Mouse (Mus musculus) forebrain, embryonic 16.5 days (tissue): Measurements from ENCODE around the gene Nup214. TPM values are rescaled to one million over a fixed set of nuclear protein-coding genes. Genes with fewer than 3 reads are reported as not detected.

Experiments
- ATAC-seq: fragments of 200-750 bp; cut with Nextera tagmentation; 2 replicates; pipeline ENCODE4 v1.8.0; 2017; ENCODE audit warnings: mild to moderate bottlenecking, moderate library complexity
- H3K27ac ChIP-seq: fragments of 300-500 bp; sonication (generic); 2 replicates; pipeline ENCODE4 v1.5.1; 2014; ENCODE audit warnings: low read length, control low read depth
- H3K27me3 ChIP-seq: fragments of 300-500 bp; sonication (generic); replicated peaks from 2 replicates; pipeline ENCODE4 v1.6.1; 2014; ENCODE audit warnings: low read length; ENCODE audit not compliant: control insufficient read depth, insufficient read depth
- H3K36me3 ChIP-seq: fragments of 300-500 bp; sonication (generic); 2 replicates; pipeline ENCODE4 v1.6.1; 2014; ENCODE audit not compliant: control insufficient read depth, insufficient read depth
- H3K4me1 ChIP-seq: fragments of 300-500 bp; sonication (generic); replicated peaks from 2 replicates; pipeline ENCODE4 v1.6.1; 2014; ENCODE audit warnings: low read length; ENCODE audit not compliant: control insufficient read depth, insufficient read depth
- H3K4me2 ChIP-seq: fragments of 300-500 bp; sonication (generic); 2 replicates; pipeline ENCODE4 v1.6.1; 2014; ENCODE audit warnings: mild to moderate bottlenecking, low read length, control low read depth
- H3K4me3 ChIP-seq: fragments of 300-500 bp; sonication (generic); replicated peaks from 2 replicates; pipeline ENCODE4 v1.5.1; 2014; ENCODE audit warnings: mild to moderate bottlenecking, low read length, control low read depth
- H3K9ac ChIP-seq: fragments of 300-500 bp; sonication (generic); replicated peaks from 2 replicates; pipeline ENCODE4 v1.6.1; 2014; ENCODE audit warnings: low read depth, low read length, control low read depth
- H3K9me3 ChIP-seq: fragments of 300-500 bp; sonication (generic); 2 replicates; pipeline ENCODE4 v1.6.1; 2016; ENCODE audit warnings: low read length; ENCODE audit not compliant: control insufficient read depth
- WGBS: fragments of 180-500 bp; shearing (Covaris S2); extraction: QIAGEN DNeasy Blood & Tissue Kit; methylation state at CpG from one replicate; pipeline ENCODE4 v1.1.7; 2014; 5-methylcytosine and 5-hydroxymethylcytosine counted together
- polyA plus RNA-seq: library from polyadenylated mRNA; unstranded; fragments of >200 nt; fragmentation: Nextera tagmentation; extraction: Ambion mirVana; gene quantifications from 2 replicates; pipeline ENCODE4 v1.2.1, GENCODE M21; 2015

The Nup214 gene
- polyA plus RNA-seq, 1 experiment from 2014 or later, result 69.2 TPM

GRCm38 (mm10) chr2:32068811-32069607, 94.8 kb downstream of the Nup214 start:
- Histone ChIP-seq H3K9me3 (no peaks in the 10 kb centered on the region), H3K27ac (no peak overlapping the region), H3K4me2 (no peak overlapping the region), H3K27me3 (no peaks in the 10 kb centered on the region), H3K4me1 (no peaks in the 10 kb centered on the region), H3K4me3 (no peak overlapping the region), H3K36me3 (no peaks in the 10 kb centered on the region), H3K9ac (no peak overlapping the region)
- WGBS, result 55% methylated on average over 31 of the region's 31 CpGs
- ATAC-seq, result no peak

- WGBS, result 95% methylated on average over 10 of the region's 10 CpGs
- no peaks in the 10 kb centered on the region for H3K4me1 ChIP-seq
- no peaks in the 10 kb centered on the region for H3K9me3 ChIP-seq
- H3K27ac ChIP-seq, result no peak overlapping the region
- ATAC-seq, result no peak
- H3K36me3 ChIP-seq, result no peaks in the 10 kb centered on the region
- no peak overlapping the region for H3K4me2 ChIP-seq
- no peak overlapping the region for H3K9ac ChIP-seq
- H3K27me3 ChIP-seq, result no peaks in the 10 kb centered on the region
- no peak overlapping the region for H3K4me3 ChIP-seq
Measured at GRCm38 (mm10) chr2:32070747-32071146, 96.5 kb downstream of the Nup214 start.

GRCm38 (mm10) chr2:32074404-32074803, 100.2 kb downstream of the Nup214 start:
- WGBS, result 60% methylated on average over 8 of the region's 8 CpGs
- Histone ChIP-seq H3K4me3 (no peak overlapping the region), H3K27me3 (no peaks in the 10 kb centered on the region), H3K36me3 (no peaks in the 10 kb centered on the region), H3K4me1 (no peaks in the 10 kb centered on the region), H3K9me3 (no peaks in the 10 kb centered on the region), H3K27ac (no peak overlapping the region), H3K4me2 (no peak overlapping the region), H3K9ac (no peak overlapping the region)
- ATAC-seq, result no peak

GRCm38 (mm10) chr2:32075368-32075767, 101.1 kb downstream of the Nup214 start:
- ATAC-seq, result no peak
- WGBS, result 67% methylated on average over 7 of the region's 7 CpGs
- H3K9me3 ChIP-seq, result no peaks in the 10 kb centered on the region

GRCm38 (mm10) chr2:32077744-32078143, 103.5 kb downstream of the Nup214 start:
- Histone ChIP-seq H3K27me3 (peaks cover 14% of the 10 kb centered on the region), H3K9ac (no peak overlapping the region), H3K4me2 (no peak overlapping the region), H3K9me3 (no peaks in the 10 kb centered on the region), H3K4me1 (no peaks in the 10 kb centered on the region), H3K27ac (no peak overlapping the region), H3K36me3 (no peaks in the 10 kb centered on the region), H3K4me3 (no peak overlapping the region)
- no peak for ATAC-seq
- WGBS, result 86% methylated on average over 10 of the region's 10 CpGs

More at GRCm38 (mm10) chr2:32075368-32075767, 101.1 kb downstream of the Nup214 start:
- no peak overlapping the region for H3K4me3 ChIP-seq
- H3K36me3 ChIP-seq, result no peaks in the 10 kb centered on the region
- H3K4me2 ChIP-seq, result no peak overlapping the region
- no peak overlapping the region for H3K9ac ChIP-seq
- H3K27me3 ChIP-seq, result no peaks in the 10 kb centered on the region
- H3K27ac ChIP-seq, result no peak overlapping the region
- H3K4me1 ChIP-seq, result no peaks in the 10 kb centered on the region

- ATAC-seq, result no peak
- H3K27ac ChIP-seq, result no peak overlapping the region
Measured at GRCm38 (mm10) chr2:32078522-32078921, 104.3 kb downstream of the Nup214 start.

GRCm38 (mm10) chr2:32079191-32079725, 105.0 kb downstream of the Nup214 start:
- H3K9me3 ChIP-seq, result no peaks in the 10 kb centered on the region
- H3K4me2 ChIP-seq, result no peak overlapping the region
- peaks cover 14% of the 10 kb centered on the region for H3K4me1 ChIP-seq
- H3K9ac ChIP-seq, result no peak overlapping the region
- no peak overlapping the region for H3K4me3 ChIP-seq
- H3K36me3 ChIP-seq, result no peaks in the 10 kb centered on the region
- 88% methylated on average over 14 of the region's 14 CpGs for WGBS
- ATAC-seq, result no peak
- H3K27ac ChIP-seq, result no peak overlapping the region
- H3K27me3 ChIP-seq, result peaks cover 27% of the 10 kb centered on the region

More at GRCm38 (mm10) chr2:32078522-32078921, 104.3 kb downstream of the Nup214 start:
- H3K9ac ChIP-seq, result no peak overlapping the region
- no peak overlapping the region for H3K4me2 ChIP-seq
- no peaks in the 10 kb centered on the region for H3K9me3 ChIP-seq
- 58% methylated on average over 8 of the region's 8 CpGs for WGBS
- H3K4me1 ChIP-seq, result peaks cover 6% of the 10 kb centered on the region
- no peak overlapping the region for H3K4me3 ChIP-seq
- H3K36me3 ChIP-seq, result no peaks in the 10 kb centered on the region
- peaks cover 21% of the 10 kb centered on the region for H3K27me3 ChIP-seq

- Histone ChIP-seq H3K4me1 (peaks cover 14% of the 10 kb centered on the region), H3K4me2 (no peak overlapping the region), H3K9me3 (no peaks in the 10 kb centered on the region), H3K27ac (no peak overlapping the region), H3K4me3 (no peak overlapping the region), H3K9ac (no peak overlapping the region), H3K36me3 (no peaks in the 10 kb centered on the region), H3K27me3 (peaks cover 37% of the 10 kb centered on the region)
- WGBS, result 92% methylated on average over 3 of the region's 3 CpGs
- ATAC-seq, result no peak
Measured at GRCm38 (mm10) chr2:32080681-32081080, 106.4 kb downstream of the Nup214 start.

- no peak overlapping the region for H3K27ac ChIP-seq
- 85% methylated on average over 14 of the region's 14 CpGs for WGBS
- no peak for ATAC-seq
- no peak overlapping the region for H3K9ac ChIP-seq
- H3K4me1 ChIP-seq, result peaks cover 14% of the 10 kb centered on the region
- H3K4me3 ChIP-seq, result no peak overlapping the region
- no peaks in the 10 kb centered on the region for H3K9me3 ChIP-seq
- H3K27me3 ChIP-seq, result peaks cover 44% of the 10 kb centered on the region
- no peak overlapping the region for H3K4me2 ChIP-seq
- no peaks in the 10 kb centered on the region for H3K36me3 ChIP-seq
Measured at GRCm38 (mm10) chr2:32081296-32081929, 107.2 kb downstream of the Nup214 start.
